Mouse (Mus musculus) spleen, adult 18-20 months (tissue): Measurements from ENCODE around the gene Gm17662.

ENCODE experiments used
- DNase-seq, 2 experiments: peaks; one replicate each; pipeline ENCODE4 v3.0.0; 2022; ENCODE audit warnings: mixed read lengths in 2 of 2

Gm17662 gene

GRCm38 (mm10) chr4:104857029-104857428 is at the start of gene Gm17662:
Gm17662 (plus strand) TSS chr4:104857329.
- no peak for DNase-seq

GRCm38 (mm10) chr4:104810710-104811286 is 46.3 kb upstream of the Gm17662 start:
- DNase-seq = no peak

- DNase-seq = no peak
These were observed 43.5 kb upstream of the Gm17662 start for GRCm38 (mm10) chr4:104813617-104814016.

GRCm38 (mm10) chr4:104816519-104817232 is 40.5 kb upstream of the Gm17662 start:
- DNase-seq = no peak

GRCm38 (mm10) chr4:104817509-104817908 is 39.6 kb upstream of the Gm17662 start:
- no peak for DNase-seq

- DNase-seq = no peak
These were observed 38.1 kb upstream of the Gm17662 start for GRCm38 (mm10) chr4:104818986-104819385.

- DNase-seq = no peak
These were observed 37.2 kb upstream of the Gm17662 start for GRCm38 (mm10) chr4:104819891-104820290.

GRCm38 (mm10) chr4:104823597-104824101 is 33.5 kb upstream of the Gm17662 start:
- no peak for DNase-seq

GRCm38 (mm10) chr4:104824381-104825077 is 32.6 kb upstream of the Gm17662 start:
- no peak for DNase-seq

GRCm38 (mm10) chr4:104828939-104829338 is 28.2 kb upstream of the Gm17662 start:
- DNase-seq = no peak

GRCm38 (mm10) chr4:104835096-104835495 is 22.0 kb upstream of the Gm17662 start:
- no peak for DNase-seq

- DNase-seq = no peak
These were observed 18.8 kb upstream of the Gm17662 start for GRCm38 (mm10) chr4:104838342-104838741.

- no peak for DNase-seq
These were observed 14.9 kb upstream of the Gm17662 start for GRCm38 (mm10) chr4:104842204-104842603.

- DNase-seq = no peak
These were observed 13.6 kb upstream of the Gm17662 start for GRCm38 (mm10) chr4:104843546-104843945.

- no peak for DNase-seq
These were observed 1.9 kb upstream of the Gm17662 start for GRCm38 (mm10) chr4:104855216-104855615.

- DNase-seq = no peak
These were observed 694 bp downstream of the Gm17662 start for GRCm38 (mm10) chr4:104857823-104858222.

GRCm38 (mm10) chr4:104861241-104861640 is 4.1 kb downstream of the Gm17662 start:
- DNase-seq = no peak

- DNase-seq = no peak
These were observed 7.3 kb downstream of the Gm17662 start for GRCm38 (mm10) chr4:104864397-104864796.

GRCm38 (mm10) chr4:104869581-104869980 is 12.5 kb downstream of the Gm17662 start:
- DNase-seq = no peak

GRCm38 (mm10) chr4:104870196-104870595 is 13.1 kb downstream of the Gm17662 start:
- DNase-seq = no peak

GRCm38 (mm10) chr4:104875832-104876231 is 18.7 kb downstream of the Gm17662 start:
- DNase-seq = no peak

GRCm38 (mm10) chr4:104876323-104876722 is 19.2 kb downstream of the Gm17662 start, which contains the start of gene C8a:
C8a (minus strand) TSS chr4:104876398.
- DNase-seq = no peak

GRCm38 (mm10) chr4:104887486-104887885 is 30.4 kb downstream of the Gm17662 start:
- DNase-seq = no peak
